Mouse (Mus musculus) ES-Bruce4 (cell line): ENCODE results near the gene Elf2.

ENCODE experiments used
- CTCF ChIP-seq: IDR thresholded peaks from one replicate; pipeline ENCODE4 v1.8.1; 2011; ENCODE audit warnings: low read depth, low read length
- EP300 ChIP-seq: IDR thresholded peaks from 2 replicates; pipeline ENCODE4 v1.6.1; 2011; ENCODE audit warnings: low read depth, low read length; ENCODE audit not compliant: insufficient read depth
- POLR2A ChIP-seq: IDR thresholded peaks from one replicate; pipeline ENCODE4 v1.8.1; 2011; ENCODE audit warnings: low read length; ENCODE audit not compliant: insufficient read depth

GRCm38 (mm10) chr3:51342152-51342551 is 1.7 kb upstream of the Elf2 start:
- no peak for TF ChIP-seq POLR2A
- TF ChIP-seq CTCF = no peak
- TF ChIP-seq EP300 = no peak
